ENCODE assay signal across 7 mouse cellular contexts in genomic region chr4:135921257-135922120, GRCm38 (mm10). TPM values are rescaled to one million over a fixed set of nuclear protein-coding genes. Genes with fewer than 3 reads are reported as not detected.
DNase-seq lines count a peak whose midpoint lies in the region; ATAC-seq lines count a peak whose summit lies in the region.

No protein-coding gene starts in this region.

- 4% methylated on average over 26 of the region's 26 CpGs for WGBS in embryonic facial prominence, embryonic 15.5 days
- WGBS in hindbrain, embryonic 15.5 days: 6% methylated on average over 26 of the region's 26 CpGs
- 6% methylated on average over 26 of the region's 26 CpGs for WGBS in liver, embryonic 16.5 days (ENCODE audit: insufficient replicate concordance)
- 3% methylated on average over 26 of the region's 26 CpGs for WGBS in stomach, embryonic 15.5 days

- no peaks in the 10 kb centered on the region for H3K27me3 ChIP-seq in embryonic facial prominence, embryonic 15.5 days
- no peaks in the 10 kb centered on the region for H3K27me3 ChIP-seq in hindbrain, embryonic 15.5 days
- H3K27me3 ChIP-seq in liver, embryonic 16.5 days (ENCODE audit: control insufficient read depth, insufficient read depth, low read depth, low read length): no peaks in the 10 kb centered on the region
- H3K27me3 ChIP-seq in stomach, embryonic 15.5 days (replicated peaks): no peaks in the 10 kb centered on the region

- H3K4me1 ChIP-seq in embryonic facial prominence, embryonic 15.5 days: peaks cover 11% of the 10 kb centered on the region
- H3K4me1 ChIP-seq in hindbrain, embryonic 15.5 days (replicated peaks): peaks cover 16% of the 10 kb centered on the region
- peaks cover 12% of the 10 kb centered on the region for H3K4me1 ChIP-seq in liver, embryonic 16.5 days (ENCODE audit: control insufficient read depth, low read depth, low read length)
- H3K4me1 ChIP-seq in stomach, embryonic 15.5 days: no peaks in the 10 kb centered on the region

- peak overlapping the region; percentile 81 for H3K4me3 ChIP-seq in embryonic facial prominence, embryonic 15.5 days (replicated peaks)
- peak overlapping the region; percentile 65 for H3K4me3 ChIP-seq in hindbrain, embryonic 15.5 days
- H3K4me3 ChIP-seq in liver, embryonic 16.5 days (ENCODE audit: low read depth, low read length): peak overlapping the region; percentile 97
- H3K4me3 ChIP-seq in stomach, embryonic 15.5 days (replicated peaks): peak overlapping the region; percentile 90

- H3K27ac ChIP-seq in embryonic facial prominence, embryonic 15.5 days (replicated peaks): peak overlapping the region; percentile 84
- peak overlapping the region; percentile 81 for H3K27ac ChIP-seq in hindbrain, embryonic 15.5 days (replicated peaks)
- no peak overlapping the region; the same call in 1 of the 2 replicates for H3K27ac ChIP-seq in liver, embryonic 16.5 days (ENCODE audit: low read length)
- peak overlapping the region; percentile 86 for H3K27ac ChIP-seq in stomach, embryonic 15.5 days

- peak overlapping the region; percentile 63 for H3K9ac ChIP-seq in embryonic facial prominence, embryonic 15.5 days
- peak overlapping the region; percentile 73 for H3K9ac ChIP-seq in hindbrain, embryonic 15.5 days
- H3K9ac ChIP-seq in liver, embryonic 16.5 days (ENCODE audit: low read depth, low read length): peak overlapping the region; percentile 86
- peak overlapping the region; percentile 77 for H3K9ac ChIP-seq in stomach, embryonic 15.5 days

- no peaks in the 10 kb centered on the region for H3K9me3 ChIP-seq in embryonic facial prominence, embryonic 15.5 days (replicated peaks)
- H3K9me3 ChIP-seq in hindbrain, embryonic 15.5 days: no peaks in the 10 kb centered on the region
- no peaks in the 10 kb centered on the region for H3K9me3 ChIP-seq in liver, embryonic 16.5 days (replicated peaks; ENCODE audit: control insufficient read depth, low read length)
- H3K9me3 ChIP-seq in stomach, embryonic 15.5 days: no peaks in the 10 kb centered on the region

- DNase-seq in thymus, postnatal 0 days (ENCODE audit: low spot score): peak; percentile 23
- no peak for DNase-seq in thymus, postnatal 36 days
- DNase-seq in spleen, postnatal 4 days (ENCODE audit: low spot score in 2 of 2): no peak

- H3K4me2 ChIP-seq in embryonic facial prominence, embryonic 15.5 days (replicated peaks): peak overlapping the region; percentile 92
- peak overlapping the region; percentile 83 for H3K4me2 ChIP-seq in hindbrain, embryonic 15.5 days
- peak overlapping the region; percentile 99 for H3K4me2 ChIP-seq in liver, embryonic 16.5 days (ENCODE audit: low read depth, low read length)
- H3K4me2 ChIP-seq in stomach, embryonic 15.5 days: peak overlapping the region; percentile 95

- peaks cover 16% of the 10 kb centered on the region; the same call in 1 of the 2 replicates for H3K36me3 ChIP-seq in embryonic facial prominence, embryonic 15.5 days
- 0 out of 2 replicates have a peak, but pooled peaks cover 3% of the 10 kb centered on the region for H3K36me3 ChIP-seq in hindbrain, embryonic 15.5 days
- H3K36me3 ChIP-seq in liver, embryonic 16.5 days (ENCODE audit: control insufficient read depth, insufficient read depth): no peaks in the 10 kb centered on the region; the same call in 1 of the 2 replicates
- peaks cover 18% of the 10 kb centered on the region for H3K36me3 ChIP-seq in stomach, embryonic 15.5 days

- no peak for ATAC-seq in embryonic facial prominence, embryonic 15.5 days (ENCODE audit: insufficient number of reproducible peaks, low FRiP score, low TSS enrichment, low read depth)
- ATAC-seq in hindbrain, embryonic 15.5 days (ENCODE audit: low FRiP score, low read depth): no peak
- no peak for ATAC-seq in liver, embryonic 16.5 days (ENCODE audit: low read depth)
- no peak for ATAC-seq in stomach, embryonic 15.5 days (ENCODE audit: insufficient read depth, low FRiP score, low read depth)

RNA-seq across cellular contexts. Expression of gene Fuca1, which starts 1.0 kb away (rescaled TPM):
- 56.0 and 63.5 TPM in 2 replicates for polyA plus RNA-seq in thymus, postnatal 0 days (2015; fragmentation: Nextera tagmentation; extraction: Ambion mirVana)
- 78.2 and 82.1 TPM in 2 replicates for polyA plus RNA-seq in embryonic facial prominence, embryonic 15.5 days (2015; fragmentation: Nextera tagmentation; extraction: Ambion mirVana)
- polyA plus RNA-seq in hindbrain, embryonic 15.5 days (2015; fragmentation: Nextera tagmentation; extraction: Ambion mirVana): 63.5 and 72.8 TPM in 2 replicates
- polyA plus RNA-seq in liver, embryonic 16.5 days (2015; fragmentation: Nextera tagmentation; extraction: Ambion mirVana): 22.7 and 28.0 TPM in 2 replicates
- polyA plus RNA-seq in stomach, embryonic 15.5 days (2015; fragmentation: Nextera tagmentation; extraction: Ambion mirVana): 93.2 and 96.3 TPM in 2 replicates

RNA-seq across cellular contexts. Expression of gene Hmgcl, which starts 24.8 kb away (rescaled TPM):
- polyA plus RNA-seq in thymus, postnatal 0 days (2015; fragmentation: Nextera tagmentation; extraction: Ambion mirVana): 70.1 and 72.8 TPM in 2 replicates
- polyA plus RNA-seq in embryonic facial prominence, embryonic 15.5 days (2015; fragmentation: Nextera tagmentation; extraction: Ambion mirVana): 78.2 and 79.8 TPM in 2 replicates
- polyA plus RNA-seq in hindbrain, embryonic 15.5 days (2015; fragmentation: Nextera tagmentation; extraction: Ambion mirVana): 58.9 and 61.5 TPM in 2 replicates
- 105 and 107 TPM in 2 replicates for polyA plus RNA-seq in liver, embryonic 16.5 days (2015; fragmentation: Nextera tagmentation; extraction: Ambion mirVana)
- polyA plus RNA-seq in stomach, embryonic 15.5 days (2015; fragmentation: Nextera tagmentation; extraction: Ambion mirVana): 88.5 and 90.4 TPM in 2 replicates

RNA-seq across cellular contexts. Expression of gene Cnr2, which starts 26.3 kb away (rescaled TPM):
- polyA plus RNA-seq in thymus, postnatal 0 days (2015; fragmentation: Nextera tagmentation; extraction: Ambion mirVana): 5.5 and 5.8 TPM in 2 replicates
- polyA plus RNA-seq in embryonic facial prominence, embryonic 15.5 days (2015; fragmentation: Nextera tagmentation; extraction: Ambion mirVana): 0.85 and 1.0 TPM in 2 replicates
- 0.05 and 0.26 TPM in 2 replicates for polyA plus RNA-seq in hindbrain, embryonic 15.5 days (2015; fragmentation: Nextera tagmentation; extraction: Ambion mirVana)
- 2.9 TPM in 2 replicates for polyA plus RNA-seq in liver, embryonic 16.5 days (2015; fragmentation: Nextera tagmentation; extraction: Ambion mirVana)
- 0.71 and 0.90 TPM in 2 replicates for polyA plus RNA-seq in stomach, embryonic 15.5 days (2015; fragmentation: Nextera tagmentation; extraction: Ambion mirVana)

RNA-seq across cellular contexts. Expression of gene Gale, which starts 42.0 kb away (rescaled TPM):
- 41.8 and 43.9 TPM in 2 replicates for polyA plus RNA-seq in thymus, postnatal 0 days (2015; fragmentation: Nextera tagmentation; extraction: Ambion mirVana)
- polyA plus RNA-seq in embryonic facial prominence, embryonic 15.5 days (2015; fragmentation: Nextera tagmentation; extraction: Ambion mirVana): 44.7 and 48.0 TPM in 2 replicates
- 43.8 and 48.1 TPM in 2 replicates for polyA plus RNA-seq in hindbrain, embryonic 15.5 days (2015; fragmentation: Nextera tagmentation; extraction: Ambion mirVana)
- polyA plus RNA-seq in liver, embryonic 16.5 days (2015; fragmentation: Nextera tagmentation; extraction: Ambion mirVana): 34.5 and 37.6 TPM in 2 replicates
- 90.9 and 92.1 TPM in 2 replicates for polyA plus RNA-seq in stomach, embryonic 15.5 days (2015; fragmentation: Nextera tagmentation; extraction: Ambion mirVana)

RNA-seq across cellular contexts. Expression of gene Pnrc2, which starts 47.8 kb away (rescaled TPM):
- polyA plus RNA-seq in thymus, postnatal 0 days (2015; fragmentation: Nextera tagmentation; extraction: Ambion mirVana): 217 and 229 TPM in 2 replicates
- 157 and 161 TPM in 2 replicates for polyA plus RNA-seq in embryonic facial prominence, embryonic 15.5 days (2015; fragmentation: Nextera tagmentation; extraction: Ambion mirVana)
- 97.7 and 97.9 TPM in 2 replicates for polyA plus RNA-seq in hindbrain, embryonic 15.5 days (2015; fragmentation: Nextera tagmentation; extraction: Ambion mirVana)
- polyA plus RNA-seq in liver, embryonic 16.5 days (2015; fragmentation: Nextera tagmentation; extraction: Ambion mirVana): 74.9 and 81.1 TPM in 2 replicates
- polyA plus RNA-seq in stomach, embryonic 15.5 days (2015; fragmentation: Nextera tagmentation; extraction: Ambion mirVana): 172 and 178 TPM in 2 replicates
